Mouse (Mus musculus) testis, adult 2 months (tissue): ENCODE measurements around the gene Arid5b. TPM values are rescaled to one million over a fixed set of nuclear protein-coding genes. Genes with fewer than 3 reads are reported as not detected.

Experiments used
- H3K27ac ChIP-seq: fragments of 200-500 bp; 2 replicates; pipeline ENCODE4 v1.5.1; 2012; ENCODE audit warnings: low read depth, low read length; ENCODE audit not compliant: control insufficient read depth, insufficient read depth
- H3K27me3 ChIP-seq: fragments of 200-500 bp; 2 replicates; pipeline ENCODE4 v1.6.1; 2012; ENCODE audit warnings: mild to moderate bottlenecking, low read length, moderate library complexity; ENCODE audit not compliant: control insufficient read depth, insufficient read depth
- H3K36me3 ChIP-seq: fragments of 200-500 bp; 2 replicates; pipeline ENCODE4 v1.6.1; 2012; ENCODE audit warnings: mild to moderate bottlenecking, low read length; ENCODE audit not compliant: control insufficient read depth, insufficient read depth
- H3K4me1 ChIP-seq: fragments of 200-500 bp; 2 replicates; pipeline ENCODE4 v1.6.1; 2012; ENCODE audit warnings: low read length; ENCODE audit not compliant: control insufficient read depth, insufficient read depth
- H3K4me3 ChIP-seq: fragments of 200-500 bp; 2 replicates; pipeline ENCODE4 v1.5.1; 2012; ENCODE audit warnings: low read depth, mild to moderate bottlenecking, low read length, moderate library complexity, mixed read lengths; ENCODE audit not compliant: control insufficient read depth
- CTCF ChIP-seq: fragments of 200-500 bp; IDR thresholded peaks from 2 replicates; pipeline ENCODE4 v1.5.1; 2012; ENCODE audit warnings: low read depth, mild to moderate bottlenecking, inconsistent platforms, low read length, moderate library complexity; ENCODE audit not compliant: control insufficient read depth, insufficient read depth, insufficient replicate concordance
- POLR2A ChIP-seq: fragments of 200-500 bp; IDR thresholded peaks from 2 replicates; pipeline ENCODE4 v1.6.1; 2012; ENCODE audit warnings: low read depth, mild to moderate bottlenecking, inconsistent platforms, low read length, moderate library complexity; ENCODE audit not compliant: control insufficient read depth
- polyA plus RNA-seq: library from polyadenylated mRNA; depleted of rRNA; stranded (reverse); fragments of >200 nt; gene quantifications from 2 replicates; pipeline ENCODE4 v1.2.3, GENCODE M21; 2012

Gene Arid5b
- polyA plus RNA-seq, 1 experiment = 4.9 TPM

GRCm38 (mm10) chr10:68125919-68126550 lies 152.5 kb downstream of the Arid5b start:
- no peaks in the 10 kb centered on the region for H3K36me3 ChIP-seq
- H3K27me3 ChIP-seq = no peaks in the 10 kb centered on the region
- TF ChIP-seq POLR2A (no peak), CTCF (no peak)
- no peak overlapping the region for H3K27ac ChIP-seq
- H3K4me3 ChIP-seq = no peak overlapping the region
- no peaks in the 10 kb centered on the region for H3K4me1 ChIP-seq

GRCm38 (mm10) chr10:68124985-68125384 lies 153.6 kb downstream of the Arid5b start:
- no peak overlapping the region for H3K27ac ChIP-seq
- TF ChIP-seq POLR2A (no peak), CTCF (no peak)
- no peaks in the 10 kb centered on the region for H3K36me3 ChIP-seq
- H3K27me3 ChIP-seq = no peaks in the 10 kb centered on the region
- H3K4me3 ChIP-seq = no peak overlapping the region
- H3K4me1 ChIP-seq = no peaks in the 10 kb centered on the region; the same call in 1 of the 2 replicates

GRCm38 (mm10) chr10:68123446-68123845 lies 155.1 kb downstream of the Arid5b start:
- Histone ChIP-seq H3K27me3 (no peaks in the 10 kb centered on the region), H3K36me3 (no peaks in the 10 kb centered on the region)

GRCm38 (mm10) chr10:68121960-68122359 lies 156.6 kb downstream of the Arid5b start:
- no peak overlapping the region for H3K4me3 ChIP-seq
- H3K27ac ChIP-seq = no peak overlapping the region
- H3K4me1 ChIP-seq = no peaks in the 10 kb centered on the region; the same call in 1 of the 2 replicates
- no peaks in the 10 kb centered on the region for H3K27me3 ChIP-seq
- H3K36me3 ChIP-seq = no peaks in the 10 kb centered on the region
- TF ChIP-seq CTCF (no peak), POLR2A (no peak)

More at GRCm38 (mm10) chr10:68123446-68123845, 155.1 kb downstream of the Arid5b start:
- Histone ChIP-seq H3K4me1 (no peaks in the 10 kb centered on the region; the same call in 1 of the 2 replicates), H3K27ac (no peak overlapping the region), H3K4me3 (no peak overlapping the region)
- TF ChIP-seq POLR2A (no peak), CTCF (no peak)

- H3K27me3 ChIP-seq = no peaks in the 10 kb centered on the region
- no peaks in the 10 kb centered on the region; the same call in 1 of the 2 replicates for H3K4me1 ChIP-seq
- no peak overlapping the region for H3K4me3 ChIP-seq
- TF ChIP-seq CTCF = no peak
- TF ChIP-seq POLR2A = no peak
- H3K27ac ChIP-seq = no peak overlapping the region
- H3K36me3 ChIP-seq = no peaks in the 10 kb centered on the region
Measured at GRCm38 (mm10) chr10:68121251-68121650, 157.3 kb downstream of the Arid5b start.

GRCm38 (mm10) chr10:68120011-68120410 lies 158.5 kb downstream of the Arid5b start:
- Histone ChIP-seq H3K4me3 (no peak overlapping the region), H3K4me1 (no peaks in the 10 kb centered on the region; the same call in 1 of the 2 replicates), H3K36me3 (no peaks in the 10 kb centered on the region), H3K27ac (no peak overlapping the region), H3K27me3 (no peaks in the 10 kb centered on the region)
- TF ChIP-seq CTCF (no peak), POLR2A (no peak)

GRCm38 (mm10) chr10:68119285-68119684 lies 159.3 kb downstream of the Arid5b start:
- Histone ChIP-seq H3K4me3 (no peak overlapping the region), H3K27me3 (no peaks in the 10 kb centered on the region), H3K4me1 (no peaks in the 10 kb centered on the region; the same call in 1 of the 2 replicates), H3K36me3 (no peaks in the 10 kb centered on the region), H3K27ac (no peak overlapping the region)
- TF ChIP-seq POLR2A (no peak), CTCF (no peak)
